Mouse (Mus musculus) hindbrain, embryonic 14.5 days (tissue): ENCODE measurements around the gene Ifngr1. TPM values are rescaled to one million over a fixed set of nuclear protein-coding genes. Genes with fewer than 3 reads are reported as not detected.

Experiments used
- ATAC-seq: fragments of 200-750 bp; cut with Nextera tagmentation; 2 replicates; pipeline ENCODE4 v1.8.0; 2017; ENCODE audit warnings: moderate number of reproducible peaks, mild to moderate bottlenecking, moderate TSS enrichment, moderate library complexity; ENCODE audit not compliant: low FRiP score
- DNase-seq: peaks from one replicate; pipeline ENCODE4 v3.0.0-alpha.2; 2015; ENCODE audit warnings: low spot score
- H3K27ac ChIP-seq: fragments of 300-500 bp; sonication (generic); 2 replicates; pipeline ENCODE4 v1.5.1; 2014; ENCODE audit warnings: mild to moderate bottlenecking, moderate library complexity
- H3K27me3 ChIP-seq: fragments of 300-500 bp; sonication (generic); 2 replicates; pipeline ENCODE4 v1.6.1; 2014; ENCODE audit warnings: mild to moderate bottlenecking, low read length, mixed read lengths; ENCODE audit not compliant: control insufficient read depth, insufficient read depth
- H3K36me3 ChIP-seq: fragments of 300-500 bp; sonication (generic); replicated peaks from 2 replicates; pipeline ENCODE4 v1.6.1; 2014; ENCODE audit not compliant: control insufficient read depth, insufficient read depth
- H3K4me1 ChIP-seq: fragments of 300-500 bp; sonication (generic); replicated peaks from 2 replicates; pipeline ENCODE4 v1.6.1; 2014; ENCODE audit warnings: antibody characterized with exemption, low read length, mixed read lengths; ENCODE audit not compliant: control insufficient read depth, insufficient read depth
- H3K4me2 ChIP-seq: fragments of 300-500 bp; sonication (generic); replicated peaks from 2 replicates; pipeline ENCODE4 v1.6.1; 2014; ENCODE audit warnings: mild to moderate bottlenecking, moderate library complexity
- H3K4me3 ChIP-seq: fragments of 300-500 bp; sonication (generic); replicated peaks from 2 replicates; pipeline ENCODE4 v1.5.1; 2014; ENCODE audit warnings: mild to moderate bottlenecking, low read length
- H3K9ac ChIP-seq: fragments of 300-500 bp; sonication (generic); 2 replicates; pipeline ENCODE4 v1.6.1; 2014
- H3K9me3 ChIP-seq: fragments of 300-500 bp; sonication (generic); 2 replicates; pipeline ENCODE4 v1.6.1; 2016; ENCODE audit warnings: low read length; ENCODE audit not compliant: control insufficient read depth
- WGBS: fragments of 180-500 bp; shearing (Covaris S2); extraction: QIAGEN DNeasy Blood & Tissue Kit; methylation state at CpG from one replicate; pipeline ENCODE4 v1.1.7; 2014; 5-methylcytosine and 5-hydroxymethylcytosine counted together
- polyA plus RNA-seq: library from polyadenylated mRNA; unstranded; fragments of >200 nt; fragmentation: Nextera tagmentation; extraction: Ambion mirVana; gene quantifications from 2 replicates; pipeline ENCODE4 v1.2.1, GENCODE M21; 2014

The Ifngr1 gene
- polyA plus RNA-seq, 1 experiment from 2014 or later = 28.8 TPM

GRCm38 (mm10) chr10:19613111-19613753 lies 21.5 kb downstream of the Ifngr1 start:
- Histone ChIP-seq H3K9me3 (no peaks in the 10 kb centered on the region), H3K9ac (no peak overlapping the region), H3K36me3 (no peaks in the 10 kb centered on the region), H3K4me2 (no peak overlapping the region), H3K4me1 (no peaks in the 10 kb centered on the region), H3K27me3 (no peaks in the 10 kb centered on the region), H3K4me3 (no peak overlapping the region), H3K27ac (no peak overlapping the region)
- 72% methylated on average over 7 of the region's 7 CpGs for WGBS
- ATAC-seq (no peak), DNase-seq (no peak)

GRCm38 (mm10) chr10:19619736-19620135 lies 28.0 kb downstream of the Ifngr1 start:
- Histone ChIP-seq H3K27me3 (no peaks in the 10 kb centered on the region), H3K4me1 (no peaks in the 10 kb centered on the region), H3K9me3 (no peaks in the 10 kb centered on the region), H3K36me3 (no peaks in the 10 kb centered on the region), H3K4me2 (no peak overlapping the region), H3K9ac (no peak overlapping the region), H3K27ac (no peak overlapping the region), H3K4me3 (no peak overlapping the region)
- DNase-seq (no peak), ATAC-seq (no peak)
- 60% methylated on average over 5 of the region's 5 CpGs for WGBS

- H3K27ac ChIP-seq = no peak within 1 kb of the TSS
- H3K36me3 ChIP-seq = no peaks in the 10 kb centered on the region
- ATAC-seq (no peak), DNase-seq (no peak)
- 93% methylated on average over 2 of the region's 2 CpGs for WGBS
- no peaks in the 10 kb centered on the region for H3K4me1 ChIP-seq
- H3K4me2 ChIP-seq = no peak within 1 kb of the TSS
- no peaks in the 10 kb centered on the region for H3K9me3 ChIP-seq
- H3K4me3 ChIP-seq = no peak within 1 kb of the TSS
- H3K27me3 ChIP-seq = no peaks in the 10 kb centered on the region
- H3K9ac ChIP-seq = no peak within 1 kb of the TSS
Measured at GRCm38 (mm10) chr10:19621408-19622048, 29.8 kb downstream of the Ifngr1 start, which contains the start of gene Il22ra2. Il22ra2 (plus strand) TSS chr10:19621998.

DNA sequence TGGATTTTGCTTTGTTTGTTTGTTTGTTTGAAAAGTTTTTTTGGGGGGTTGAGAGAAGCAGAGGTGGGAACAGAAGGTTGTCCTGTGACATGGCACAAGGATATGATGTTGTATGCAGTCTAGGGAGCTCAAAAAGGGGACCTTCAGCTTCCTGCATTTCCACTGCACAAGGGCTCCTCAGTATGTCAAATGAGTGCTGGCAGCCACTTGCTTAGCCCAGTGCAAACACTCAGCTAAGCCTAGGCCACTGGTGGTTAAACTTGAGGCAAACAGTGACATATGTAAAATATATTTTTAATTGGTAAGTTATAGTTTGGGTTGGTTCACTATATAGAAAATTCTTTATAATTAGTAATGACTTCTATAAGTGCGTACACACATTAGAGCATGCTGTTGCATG lies 32.9 kb downstream of the Ifngr1 start:
- Histone ChIP-seq H3K27me3 (no peaks in the 10 kb centered on the region), H3K9ac (no peak overlapping the region), H3K27ac (no peak overlapping the region), H3K4me3 (no peak overlapping the region), H3K9me3 (no peaks in the 10 kb centered on the region), H3K36me3 (no peaks in the 10 kb centered on the region), H3K4me1 (no peaks in the 10 kb centered on the region), H3K4me2 (no peak overlapping the region)
- no peak for ATAC-seq
- no peak for DNase-seq
- 98% methylated on average over 1 of the region's 1 CpGs for WGBS

GRCm38 (mm10) chr10:19627342-19627741 lies 35.6 kb downstream of the Ifngr1 start:
- WGBS = 95% methylated on average over 2 of the region's 2 CpGs
- Histone ChIP-seq H3K4me3 (no peak overlapping the region), H3K4me2 (no peak overlapping the region), H3K27me3 (no peaks in the 10 kb centered on the region), H3K9me3 (no peaks in the 10 kb centered on the region), H3K9ac (no peak overlapping the region), H3K4me1 (no peaks in the 10 kb centered on the region), H3K36me3 (no peaks in the 10 kb centered on the region), H3K27ac (no peak overlapping the region)
- no peak for ATAC-seq
- DNase-seq = no peak

GRCm38 (mm10) chr10:19627748-19628147 lies 36.0 kb downstream of the Ifngr1 start:
- DNase-seq (no peak), ATAC-seq (no peak)
- Histone ChIP-seq H3K27ac (no peak overlapping the region), H3K4me3 (no peak overlapping the region), H3K9ac (no peak overlapping the region), H3K4me1 (no peaks in the 10 kb centered on the region), H3K9me3 (no peaks in the 10 kb centered on the region), H3K4me2 (no peak overlapping the region), H3K36me3 (no peaks in the 10 kb centered on the region), H3K27me3 (no peaks in the 10 kb centered on the region)
- 86% methylated on average over 4 of the region's 4 CpGs for WGBS

- no peak for ATAC-seq
- Histone ChIP-seq H3K9me3 (no peaks in the 10 kb centered on the region), H3K4me2 (no peak overlapping the region), H3K36me3 (no peaks in the 10 kb centered on the region), H3K27ac (no peak overlapping the region), H3K27me3 (no peaks in the 10 kb centered on the region), H3K4me3 (no peak overlapping the region), H3K9ac (no peak overlapping the region), H3K4me1 (no peaks in the 10 kb centered on the region)
- WGBS = 87% methylated on average over 13 of the region's 13 CpGs
- no peak for DNase-seq
Measured at GRCm38 (mm10) chr10:19631616-19632195, 40.0 kb downstream of the Ifngr1 start.

DNA sequence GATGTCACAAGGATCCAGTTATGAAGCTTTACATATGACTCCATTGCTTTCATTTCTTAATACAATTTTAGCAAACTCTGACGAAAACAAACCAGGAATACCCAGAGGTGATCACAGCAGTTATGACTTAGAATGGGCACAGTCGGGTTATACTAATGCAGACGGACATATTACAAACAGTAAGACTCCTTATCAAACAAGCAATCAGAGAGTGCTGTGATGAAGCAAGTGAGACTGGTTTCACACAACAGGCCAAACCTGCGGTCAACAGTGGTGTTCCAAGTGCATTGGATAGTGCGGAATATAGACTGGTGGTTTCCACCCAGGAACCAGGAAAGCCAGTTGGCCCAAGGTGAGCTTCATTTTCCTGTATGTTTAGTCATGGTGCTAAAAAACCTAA lies 47.1 kb downstream of the Ifngr1 start:
- no peaks in the 10 kb centered on the region for H3K36me3 ChIP-seq
- H3K9me3 ChIP-seq = no peaks in the 10 kb centered on the region
- no peak overlapping the region for H3K9ac ChIP-seq
- H3K4me1 ChIP-seq = no peaks in the 10 kb centered on the region
- DNase-seq = no peak
- H3K4me3 ChIP-seq = no peak overlapping the region
- ATAC-seq = no peak
- no peaks in the 10 kb centered on the region for H3K27me3 ChIP-seq
- no peak overlapping the region for H3K4me2 ChIP-seq
- WGBS = 91% methylated on average over 5 of the region's 5 CpGs
- H3K27ac ChIP-seq = no peak overlapping the region

GRCm38 (mm10) chr10:19639630-19640029 lies 47.9 kb downstream of the Ifngr1 start:
- 100% methylated on average over 1 of the region's 1 CpGs for WGBS
- H3K9me3 ChIP-seq = no peaks in the 10 kb centered on the region

More at GRCm38 (mm10) chr10:19639630-19640029, 47.9 kb downstream of the Ifngr1 start:
- no peak overlapping the region for H3K4me2 ChIP-seq
- ATAC-seq (no peak), DNase-seq (no peak)
- H3K9ac ChIP-seq = no peak overlapping the region
- no peak overlapping the region for H3K27ac ChIP-seq
- no peaks in the 10 kb centered on the region for H3K4me1 ChIP-seq
- no peaks in the 10 kb centered on the region for H3K27me3 ChIP-seq
- H3K4me3 ChIP-seq = no peak overlapping the region
- H3K36me3 ChIP-seq = no peaks in the 10 kb centered on the region
